Mouse (Mus musculus): ENCODE measurements at regions not wholly inside any gene's neighbourhood (a gene's known extent, or its start where the extent isn't known, plus 50 kb on each side); places are given as distances from the start of the nearest gene placed in this dataset.

DNA sequence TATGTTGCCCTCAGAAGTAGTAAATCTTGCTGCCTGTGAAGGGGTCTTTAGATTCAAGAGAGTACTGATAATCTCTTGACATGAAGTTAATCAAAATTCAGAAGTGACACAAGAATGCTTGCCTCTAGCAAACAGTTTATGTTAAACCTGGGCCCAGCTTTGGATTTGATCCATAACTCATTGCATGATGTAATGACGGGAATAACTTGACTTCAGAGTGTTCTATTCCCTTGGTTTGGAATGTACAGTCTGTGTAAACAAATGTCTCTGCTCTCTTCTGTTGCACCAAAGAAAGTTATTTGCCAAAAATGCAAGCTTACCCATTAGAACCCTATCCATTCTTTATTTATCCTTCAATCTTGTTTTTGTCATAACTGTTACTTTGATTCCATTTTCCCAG, 397.1 kb upstream of the Gpc5 start:
- no peak overlapping the region for H3K4me3 ChIP-seq
- DNase-seq (ENCODE audit: low spot score in 2 of 2) = no peak

DNA sequence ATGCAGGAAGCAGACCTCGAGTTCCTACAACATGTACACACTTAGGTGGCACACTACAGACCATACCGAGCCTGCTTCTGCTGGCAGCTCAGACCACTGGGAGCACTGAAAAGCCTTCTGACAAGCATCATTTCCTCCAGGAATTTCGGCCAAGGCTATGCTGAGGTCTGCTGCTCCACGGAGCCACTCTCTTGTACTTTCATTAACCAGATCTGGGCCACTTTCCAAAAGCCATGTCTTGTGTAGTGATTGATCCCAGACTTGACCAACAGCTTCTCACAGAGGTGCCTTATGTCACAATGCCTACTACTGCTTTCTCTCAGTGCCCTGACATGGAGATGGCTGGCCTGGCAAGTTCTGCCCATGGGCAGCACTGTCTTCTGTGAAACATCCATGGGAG, 394.5 kb upstream of the Gpc5 start:
- Histone ChIP-seq H3K27ac (no peak overlapping the region), H3K4me3 (no peak overlapping the region)
- no peak for TF ChIP-seq CTCF (conservative IDR thresholded peaks at IDR 0.05)
- DNase-seq (ENCODE audit: low spot score in 2 of 2) = no peak

More for the DNA sequence above, 397.1 kb upstream of the Gpc5 start:
- no peak for TF ChIP-seq CTCF (conservative IDR thresholded peaks at IDR 0.05)
- H3K27ac ChIP-seq = no peak overlapping the region

DNA sequence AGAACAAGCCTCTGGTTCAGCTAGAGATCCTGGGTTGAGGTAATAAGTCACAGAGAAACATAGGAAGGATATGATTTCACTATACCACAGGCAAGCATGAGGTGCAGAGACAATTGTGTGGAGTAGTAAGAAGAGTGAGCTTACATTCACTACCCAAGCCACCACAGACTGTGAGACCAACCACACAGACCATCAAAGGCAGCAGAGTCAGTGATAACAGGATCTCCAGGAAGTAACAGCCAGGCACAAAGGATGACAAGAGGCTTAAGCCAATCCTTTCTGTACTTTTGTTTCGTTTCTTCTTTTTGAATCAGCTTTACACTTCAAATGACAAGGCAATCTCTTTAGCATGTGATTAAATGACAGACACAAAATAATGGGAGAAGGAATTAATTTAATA, 368.9 kb upstream of the Gpc5 start:
- no peak overlapping the region for H3K27ac ChIP-seq
- DNase-seq (ENCODE audit: low spot score in 2 of 2) = no peak
- no peak for TF ChIP-seq CTCF (conservative IDR thresholded peaks at IDR 0.05)
- no peak overlapping the region for H3K4me3 ChIP-seq

DNA sequence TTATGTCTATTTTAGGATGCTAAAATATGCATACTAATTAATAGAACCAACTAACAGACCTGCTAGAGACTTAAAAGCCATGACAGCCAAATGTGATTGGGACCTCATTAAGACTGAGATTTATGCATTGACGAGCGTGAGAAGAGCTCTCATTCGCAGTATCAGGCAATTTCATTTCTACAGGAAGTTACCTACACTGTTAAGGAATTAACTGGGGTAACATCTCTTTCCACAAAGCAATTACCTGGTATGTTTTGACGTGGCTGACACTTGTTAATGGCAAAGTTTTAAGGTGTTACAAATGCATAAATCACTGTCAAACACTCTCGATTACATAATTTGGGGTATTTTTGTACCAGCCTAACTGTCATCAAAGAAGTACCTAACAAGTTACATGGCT, 324.7 kb upstream of the Gpc5 start:
- no peak overlapping the region for H3K27ac ChIP-seq
- H3K4me3 ChIP-seq = no peak overlapping the region
- DNase-seq (ENCODE audit: low spot score in 2 of 2) = no peak
- TF ChIP-seq CTCF (conservative IDR thresholded peaks at IDR 0.05) = no peak

DNA sequence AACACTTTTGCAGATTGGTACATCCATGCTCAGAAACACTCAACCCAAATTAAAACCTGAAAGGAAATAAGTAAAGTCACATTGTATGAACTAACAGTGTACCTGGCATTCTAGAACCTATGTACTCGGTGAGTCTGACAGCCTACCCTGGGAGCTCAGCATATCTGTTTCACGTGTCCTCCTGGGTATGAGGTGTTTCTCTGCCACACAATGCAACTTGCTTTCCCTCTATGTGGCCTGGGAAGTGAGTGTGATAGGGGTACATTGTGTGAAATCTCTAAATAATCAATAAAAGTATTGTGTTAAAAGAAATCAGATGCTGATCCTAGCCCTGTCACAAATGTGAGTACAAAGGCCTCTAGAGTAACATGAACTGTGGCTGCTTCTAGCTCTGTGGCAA, 315.3 kb upstream of the Gpc5 start:
- H3K4me3 ChIP-seq = no peak overlapping the region
- H3K27ac ChIP-seq = no peak overlapping the region
- DNase-seq (ENCODE audit: low spot score in 2 of 2) = no peak
- TF ChIP-seq CTCF (conservative IDR thresholded peaks at IDR 0.05) = no peak

DNA sequence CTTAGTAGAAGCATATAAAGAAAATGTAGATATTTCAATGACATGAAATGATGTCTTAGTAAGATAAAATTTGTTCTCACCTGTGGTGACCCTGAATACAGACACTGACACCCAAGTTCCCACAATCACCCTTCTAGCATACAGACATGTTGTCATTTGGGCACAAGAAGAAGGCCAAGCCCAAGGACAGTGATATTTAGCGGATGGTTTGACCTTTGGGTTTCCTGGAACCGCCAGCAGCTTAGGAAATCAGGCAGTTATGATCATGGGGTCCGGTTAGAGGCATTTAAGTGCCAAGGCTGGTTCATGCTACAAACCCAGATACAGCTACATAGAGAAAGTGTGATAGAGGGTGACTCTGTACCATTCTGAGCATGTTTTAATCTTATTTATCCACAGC, 310.2 kb upstream of the Gpc5 start:
- no peak for TF ChIP-seq CTCF (conservative IDR thresholded peaks at IDR 0.05)
- DNase-seq (ENCODE audit: low spot score in 2 of 2) = no peak

DNA sequence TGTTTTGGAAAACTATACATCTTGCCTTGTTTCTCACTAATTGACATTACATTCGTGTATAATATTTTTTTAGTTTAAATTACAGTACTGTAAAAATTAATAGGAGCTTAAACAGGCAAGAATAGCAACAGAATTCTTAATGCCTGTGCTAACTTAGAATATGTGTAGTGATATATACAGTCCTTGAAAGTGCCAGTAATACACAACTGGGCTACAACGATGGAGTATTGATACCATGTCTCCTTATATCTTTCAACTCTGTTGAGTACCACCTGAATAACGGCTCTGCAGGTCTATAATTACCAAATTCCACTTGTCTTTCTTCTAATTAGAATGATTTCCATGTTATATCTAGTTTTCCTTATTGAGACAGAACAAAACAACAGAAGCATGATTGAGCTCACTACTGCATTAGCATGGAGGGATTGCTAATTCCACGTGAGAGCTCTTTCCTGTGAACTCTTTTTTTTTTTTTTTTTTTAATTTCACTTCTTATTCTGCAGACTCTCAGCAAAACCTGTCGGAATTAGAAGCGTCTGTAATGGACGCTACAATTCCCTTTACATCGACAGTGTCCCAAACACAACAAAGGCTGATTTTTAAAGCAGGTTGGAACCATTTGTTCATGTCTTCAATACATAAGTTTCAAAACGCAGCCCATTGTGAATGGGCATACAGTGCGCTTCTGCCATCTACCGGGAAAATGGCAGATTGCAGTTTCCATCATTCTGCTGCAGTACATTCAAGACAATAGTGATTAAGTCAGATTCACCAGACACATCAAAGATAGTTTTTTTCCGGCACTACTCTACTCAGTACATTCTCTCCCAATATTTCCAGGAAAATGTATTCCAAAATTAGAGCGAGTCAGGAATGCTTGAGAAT, 300.8 kb upstream of the Gpc5 start:
- H3K4me3 ChIP-seq = peak overlapping the region; percentile 48
- peak; percentile 68 to 85 for DNase-seq (ENCODE audit: low spot score in 2 of 2)
- peak; percentile 99 for TF ChIP-seq CTCF (conservative IDR thresholded peaks at IDR 0.05)
- no peak overlapping the region for H3K27ac ChIP-seq

More for the DNA sequence above, 310.2 kb upstream of the Gpc5 start:
- H3K4me3 ChIP-seq = no peak overlapping the region
- no peak overlapping the region for H3K27ac ChIP-seq

DNA sequence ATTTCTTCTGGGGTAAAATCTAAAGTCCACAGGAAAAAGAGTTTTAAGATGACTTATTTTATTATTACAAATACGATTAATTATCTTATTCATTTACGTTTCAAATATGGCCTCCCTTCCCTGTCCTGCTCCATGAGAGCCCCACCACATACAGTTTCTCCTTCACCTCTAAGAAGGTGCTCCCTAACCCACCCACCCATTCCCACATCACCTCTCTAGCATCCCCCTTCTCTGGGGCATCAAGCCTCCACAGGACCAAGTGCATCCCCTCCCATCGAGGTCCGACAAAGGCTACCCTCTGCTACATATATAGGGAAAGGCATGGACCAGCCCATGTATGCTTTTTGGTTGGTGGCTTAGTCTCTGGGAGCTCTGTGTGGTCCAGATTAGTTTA, 300.2 kb upstream of the Gpc5 start:
- peak; percentile 1; the same call in 1 of the 2 replicates for TF ChIP-seq CTCF (conservative IDR thresholded peaks at IDR 0.05)
- Histone ChIP-seq H3K27ac (no peak overlapping the region), H3K4me3 (no peak overlapping the region)
- no peak for DNase-seq (ENCODE audit: low spot score in 2 of 2)

DNA sequence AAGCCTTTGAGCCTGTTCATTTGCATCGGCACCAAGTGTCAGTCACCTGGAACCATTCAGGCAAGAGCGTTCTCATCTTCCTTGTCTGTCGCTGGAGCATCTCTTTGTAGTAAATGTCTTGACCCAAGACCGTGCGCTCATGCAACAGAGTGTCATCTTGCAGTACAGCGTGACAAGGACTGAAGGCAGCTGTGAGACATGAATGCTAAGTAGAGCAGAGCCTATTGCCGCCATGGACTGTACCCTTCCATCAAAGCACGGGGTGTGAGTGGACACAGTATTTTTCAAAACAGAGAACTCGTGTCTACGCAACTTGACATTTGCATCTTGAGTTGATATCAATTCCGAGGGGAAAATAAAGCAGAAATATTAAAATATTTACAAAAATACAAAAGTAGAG, 287.4 kb upstream of the Gpc5 start:
- no peak for DNase-seq (ENCODE audit: low spot score in 2 of 2)
- no peak overlapping the region for H3K27ac ChIP-seq
- TF ChIP-seq CTCF (conservative IDR thresholded peaks at IDR 0.05) = no peak
- H3K4me3 ChIP-seq = no peak overlapping the region

DNA sequence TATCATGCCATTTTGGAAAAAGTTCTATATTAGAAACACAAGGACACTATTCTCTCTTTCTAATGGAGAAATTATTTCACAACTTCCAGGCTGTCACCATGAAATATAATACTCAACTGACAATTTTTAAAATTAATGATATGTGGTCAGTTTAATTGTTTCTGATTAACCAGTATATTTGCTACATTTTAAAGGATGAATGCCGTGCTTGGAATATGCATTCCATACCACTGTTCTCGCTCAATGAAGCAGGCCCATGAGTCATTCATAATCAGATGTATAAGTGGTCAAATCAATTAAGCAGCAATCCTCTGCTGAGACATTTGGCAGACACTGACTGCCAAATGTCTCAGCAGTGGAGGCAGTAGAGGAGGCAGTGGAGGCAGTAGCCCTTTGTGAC, 283.4 kb upstream of the Gpc5 start:
- Histone ChIP-seq H3K4me3 (no peak overlapping the region), H3K27ac (no peak overlapping the region)
- DNase-seq (ENCODE audit: low spot score in 2 of 2) = no peak
- no peak for TF ChIP-seq CTCF (conservative IDR thresholded peaks at IDR 0.05)

DNA sequence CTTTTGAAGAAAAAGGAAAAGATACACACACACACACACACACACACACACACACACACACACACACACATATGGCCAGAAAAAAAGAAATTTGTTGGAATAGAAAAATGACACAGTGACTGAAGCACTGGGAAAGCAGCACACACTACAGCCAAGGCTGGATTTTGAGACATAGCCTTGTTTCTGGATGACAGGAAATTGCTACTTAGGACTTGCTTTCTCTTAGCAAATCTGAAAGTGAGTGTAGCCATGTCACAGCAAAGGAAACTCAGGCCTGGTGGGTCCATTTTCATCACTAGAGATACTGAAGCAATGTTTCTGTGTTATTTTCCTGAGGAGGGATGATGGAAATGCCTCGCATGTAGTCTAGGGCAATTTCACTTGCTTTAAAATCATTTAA, 271.3 kb upstream of the Gpc5 start:
- TF ChIP-seq CTCF (conservative IDR thresholded peaks at IDR 0.05) = no peak
- no peak for DNase-seq (ENCODE audit: low spot score in 2 of 2)
- H3K27ac ChIP-seq = 0 out of 2 replicates have a peak overlapping the region, but pooled peaks have one; percentile 10

DNA sequence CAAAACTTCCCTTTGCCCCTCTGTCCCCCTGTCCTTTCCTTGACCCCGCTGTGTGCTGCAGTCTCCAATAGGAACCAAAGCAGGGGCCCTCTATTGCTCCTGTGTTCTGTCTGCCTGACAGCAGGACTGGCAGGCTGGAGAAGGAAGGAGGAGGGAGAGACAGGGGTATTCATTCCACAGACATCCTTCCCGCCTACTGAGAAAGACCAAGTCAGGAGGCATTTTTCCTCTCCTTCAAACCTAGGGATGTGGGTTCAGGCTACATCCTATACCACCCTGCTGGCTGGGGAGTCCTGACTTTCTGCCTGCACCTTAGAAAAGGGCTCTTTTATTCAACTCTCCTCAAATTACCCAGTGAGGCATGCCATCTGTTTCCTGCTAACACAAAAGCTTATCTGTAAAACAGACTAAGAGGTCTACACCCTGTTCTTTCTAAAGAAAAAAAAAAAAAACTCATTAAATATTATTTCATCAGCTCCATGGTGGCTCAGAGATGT, 270.9 kb upstream of the Gpc5 start:
- TF ChIP-seq CTCF (conservative IDR thresholded peaks at IDR 0.05) = no peak
- Histone ChIP-seq H3K27ac (0 out of 2 replicates have a peak overlapping the region, but pooled peaks have one; percentile 10), H3K4me3 (no peak overlapping the region)
- DNase-seq (ENCODE audit: low spot score in 2 of 2) = no peak

More for the DNA sequence above, 271.3 kb upstream of the Gpc5 start:
- H3K4me3 ChIP-seq = no peak overlapping the region

DNA sequence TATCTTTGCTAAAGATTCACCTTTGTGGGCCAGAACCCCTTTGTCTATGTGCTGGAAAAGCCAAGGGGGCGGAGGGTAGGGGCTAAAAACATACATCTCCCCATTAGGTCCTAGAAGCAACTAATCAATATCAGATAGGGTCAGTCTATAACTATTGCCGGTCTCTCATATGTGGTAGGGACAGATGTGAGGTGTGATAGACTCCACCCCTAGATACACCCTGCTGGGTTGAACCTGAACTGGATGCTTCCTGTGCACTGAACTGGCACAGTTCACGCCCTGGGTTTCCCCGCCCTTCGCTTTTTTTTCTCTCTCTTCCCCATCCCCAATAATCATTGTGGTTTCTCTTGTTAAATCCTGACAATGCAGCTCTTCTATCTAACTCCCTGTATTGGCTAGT, 270.3 kb upstream of the Gpc5 start:
- no peak for TF ChIP-seq CTCF (conservative IDR thresholded peaks at IDR 0.05)
- H3K4me3 ChIP-seq = no peak overlapping the region
- no peak for DNase-seq (ENCODE audit: low spot score in 2 of 2)

More for the DNA sequence above, 270.3 kb upstream of the Gpc5 start:
- H3K27ac ChIP-seq = no peak overlapping the region

Data from layer of hippocampus, adult 2 months (tissue).